Mouse (Mus musculus): Measurements from ENCODE around the gene Prickle2.
A peak's percentile ranks its signal among the peaks of the same experiment; 100 is the strongest.

Prickle2 gene

DNA sequence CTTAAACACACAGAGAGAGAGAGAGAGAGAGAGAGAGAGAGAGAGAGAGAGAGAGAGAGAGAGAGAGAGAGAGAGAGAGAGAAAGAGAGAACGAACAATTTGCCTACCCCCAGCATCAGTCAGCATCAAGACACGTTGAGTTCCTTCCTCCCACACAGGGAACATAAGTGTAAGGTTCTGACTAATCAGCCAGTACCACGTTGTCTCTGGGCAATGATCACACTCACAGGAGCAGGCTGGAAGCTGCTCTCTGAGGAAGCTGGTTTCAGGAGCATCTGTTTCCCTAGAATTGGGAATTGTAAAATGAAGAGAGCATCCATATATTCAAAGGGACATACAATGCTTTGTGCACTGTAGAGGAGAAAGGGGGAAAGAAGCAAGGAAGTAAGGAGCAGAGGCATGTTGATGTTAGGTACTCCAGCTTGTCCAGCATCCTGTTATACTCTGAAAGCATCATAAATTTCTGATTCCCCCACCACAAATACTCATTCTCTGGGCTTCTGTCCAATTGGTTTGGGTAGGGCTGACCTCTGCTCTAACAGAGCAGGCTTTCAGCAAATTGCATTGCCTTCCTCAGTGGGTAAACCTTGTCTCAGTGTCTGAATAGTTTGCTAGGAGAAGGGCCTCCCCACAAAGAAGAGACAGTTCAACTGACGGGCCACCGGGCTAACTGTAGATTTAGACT is 116.4 kb downstream of the Prickle2 start:
- DNase-seq (ENCODE audit: low spot score): no peak

DNA sequence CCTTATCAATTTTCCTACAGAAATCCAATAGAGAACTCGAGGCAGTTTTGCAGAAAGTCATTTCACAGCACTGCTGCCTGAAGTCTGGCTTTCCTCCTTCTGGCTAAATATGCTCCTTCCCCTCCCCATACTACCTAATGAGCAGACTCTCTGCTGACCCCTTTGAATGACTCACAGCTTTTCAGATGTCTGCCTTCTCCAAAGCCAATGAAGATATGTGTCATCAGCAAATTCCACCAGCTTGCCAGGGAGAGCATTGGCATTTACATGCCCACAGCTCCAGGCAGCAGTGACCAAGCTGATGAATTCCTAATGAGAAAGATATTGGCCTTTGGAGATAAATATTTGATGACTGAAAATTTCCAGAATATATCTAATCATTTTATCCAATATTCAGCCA is 121.9 kb downstream of the Prickle2 start:
- no peak for DNase-seq (ENCODE audit: low spot score)

DNA sequence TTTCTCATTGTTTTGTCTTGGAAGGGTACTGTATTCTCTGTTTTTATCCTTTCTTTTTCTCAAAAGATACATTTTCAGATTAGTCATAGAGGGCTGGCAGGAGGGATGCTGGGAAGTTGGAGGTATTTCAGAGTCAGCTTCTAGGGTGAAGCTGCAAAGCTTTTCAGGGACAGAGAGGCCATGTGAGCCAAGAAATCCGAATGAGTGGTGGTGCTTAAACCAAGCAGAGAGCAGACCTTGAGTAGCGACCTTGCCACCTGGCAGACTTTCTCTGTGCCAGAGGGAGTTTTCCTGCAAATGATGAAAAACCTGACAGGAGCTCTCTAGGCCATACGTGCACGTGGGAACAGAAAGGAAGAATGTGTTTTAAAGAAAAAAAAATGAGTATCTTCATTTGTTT is 130.7 kb downstream of the Prickle2 start:
- DNase-seq (ENCODE audit: low spot score): no peak

DNA sequence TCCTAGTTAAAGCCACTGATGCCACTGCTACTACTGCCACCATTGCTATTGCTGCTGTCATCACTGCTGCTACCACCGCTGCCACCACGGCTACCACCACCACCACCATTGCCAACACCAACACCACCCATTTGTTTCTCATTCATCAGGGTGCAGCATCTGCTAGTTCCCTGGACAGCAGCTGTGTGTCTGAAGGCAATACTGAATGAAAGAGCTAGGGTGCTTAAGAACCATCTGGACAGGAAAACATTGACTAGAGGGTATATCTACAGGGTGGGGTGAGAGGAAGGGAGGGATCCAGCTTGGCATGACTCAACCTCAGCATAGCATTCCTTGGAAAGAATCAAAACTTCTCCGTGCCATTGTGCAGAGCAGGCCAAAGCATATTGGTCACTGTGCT is 133.8 kb downstream of the Prickle2 start:
- DNase-seq (ENCODE audit: low spot score): no peak

DNA sequence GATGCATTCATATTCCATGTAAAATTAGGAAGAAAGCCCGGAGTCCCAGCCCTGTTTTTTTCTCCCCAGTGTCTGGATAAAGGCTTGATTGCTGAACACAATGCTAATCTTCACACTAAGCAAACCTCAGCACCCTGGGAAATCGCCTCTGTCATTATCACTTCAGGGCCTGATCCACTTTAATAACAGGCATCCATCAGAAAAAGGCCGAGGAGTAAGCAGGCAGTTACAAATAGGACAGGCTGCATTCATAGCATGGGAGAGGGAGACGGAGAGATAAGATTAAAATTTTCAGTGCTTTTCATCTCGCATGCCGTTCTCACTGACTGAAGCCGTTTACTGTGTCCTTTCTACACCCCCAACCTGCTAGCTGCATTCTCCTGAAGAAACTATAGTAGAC is 135.9 kb downstream of the Prickle2 start:
- no peak for DNase-seq (ENCODE audit: low spot score)

DNA sequence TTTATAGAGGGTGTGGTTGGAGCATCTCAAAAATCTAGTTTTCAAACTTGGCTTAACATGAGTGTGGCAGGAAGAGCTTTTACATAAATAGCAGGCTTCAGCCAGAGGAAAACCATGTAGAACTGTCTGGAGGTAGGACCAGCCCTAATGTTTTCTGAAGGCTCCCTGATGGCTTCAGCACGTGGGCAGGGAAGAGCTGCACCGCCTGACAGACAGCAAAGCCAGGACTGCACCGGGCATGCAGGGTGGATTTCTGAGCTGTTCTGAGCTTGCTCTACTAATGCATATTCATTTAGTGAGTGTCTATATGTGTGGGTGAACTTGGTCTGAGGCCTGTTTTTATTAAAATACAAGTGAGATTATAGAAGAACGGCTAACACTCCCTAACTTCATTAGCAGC is 136.7 kb downstream of the Prickle2 start:
- no peak for DNase-seq (ENCODE audit: low spot score)

DNA sequence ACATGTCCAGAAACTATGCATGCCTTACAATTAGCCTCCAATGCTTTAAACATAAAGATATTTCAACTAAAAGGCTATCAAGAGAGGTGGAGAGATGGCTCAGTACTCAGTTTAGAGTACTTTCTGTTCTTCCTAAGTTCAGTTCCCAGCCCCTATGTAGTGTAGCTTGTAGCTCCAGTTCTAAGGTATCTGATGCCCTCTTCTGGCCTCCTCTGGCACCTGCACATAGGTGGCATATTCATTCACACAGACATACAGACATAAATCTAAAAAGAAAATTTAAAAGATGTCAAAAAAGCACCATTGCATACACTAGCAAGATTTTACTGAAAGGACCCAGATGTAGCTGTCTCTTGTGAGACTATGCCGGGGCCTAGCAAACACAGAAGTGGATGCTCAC is 146.7 kb downstream of the Prickle2 start:
- DNase-seq (ENCODE audit: low spot score): no peak

DNA sequence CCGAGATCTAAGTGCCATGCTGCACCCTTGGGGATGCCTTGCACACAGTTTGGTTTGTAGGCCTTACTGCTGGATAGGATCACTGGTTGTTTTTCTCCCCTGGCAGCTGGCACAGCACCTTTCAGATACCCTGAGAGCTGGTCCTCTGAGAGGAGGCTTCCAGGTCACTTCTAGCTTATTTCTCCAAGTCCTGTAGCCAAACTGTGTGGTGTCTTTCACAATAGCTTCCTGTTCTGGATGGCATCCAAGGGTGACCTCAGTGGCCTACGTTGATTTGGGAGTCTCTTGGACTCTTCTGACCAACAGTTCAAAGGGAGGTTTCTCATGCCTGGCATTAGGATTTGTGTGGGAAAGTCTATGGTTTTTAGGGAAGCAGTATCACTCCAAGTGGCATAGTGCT is 150.3 kb downstream of the Prickle2 start:
- no peak for DNase-seq (ENCODE audit: low spot score)

DNA sequence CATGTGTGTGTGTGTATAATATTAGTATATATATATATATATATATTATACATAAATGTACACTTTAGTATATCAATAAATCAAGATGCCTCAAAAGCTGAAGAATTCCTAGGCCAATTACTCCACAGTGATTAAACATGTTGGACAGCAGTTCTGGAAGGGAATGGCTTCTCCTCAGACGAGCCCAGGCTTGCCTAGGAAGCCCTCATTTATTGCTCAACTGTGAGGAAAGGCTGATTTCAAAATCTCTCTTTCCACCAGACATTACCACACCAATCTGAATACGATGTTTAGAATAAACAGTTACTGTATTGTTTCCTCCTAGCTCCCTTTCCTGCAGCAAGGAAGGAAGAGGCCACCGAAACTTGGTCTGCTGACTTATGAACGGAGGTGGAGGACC is 152.9 kb downstream of the Prickle2 start:
- DNase-seq (ENCODE audit: low spot score): no peak

DNA sequence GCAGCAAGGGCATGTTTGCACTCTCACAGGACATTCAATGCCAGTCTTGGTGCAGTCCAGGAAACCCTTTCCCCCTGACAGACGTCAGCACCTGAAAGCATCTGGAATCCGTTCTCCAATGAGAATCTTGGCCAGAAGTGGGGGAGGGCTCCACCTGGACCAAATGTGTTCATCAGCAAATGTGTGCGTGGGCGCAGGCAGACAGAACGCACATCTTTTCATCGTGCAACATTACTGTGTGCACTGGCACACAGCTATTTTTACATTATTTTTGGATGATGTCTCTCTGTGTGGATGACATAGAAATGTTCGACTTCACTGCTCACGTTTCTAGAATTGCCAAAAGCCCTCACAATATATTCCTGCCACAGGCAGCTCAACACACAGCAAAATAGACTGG is 156.7 kb downstream of the Prickle2 start:
- no peak for DNase-seq (ENCODE audit: low spot score)

DNA sequence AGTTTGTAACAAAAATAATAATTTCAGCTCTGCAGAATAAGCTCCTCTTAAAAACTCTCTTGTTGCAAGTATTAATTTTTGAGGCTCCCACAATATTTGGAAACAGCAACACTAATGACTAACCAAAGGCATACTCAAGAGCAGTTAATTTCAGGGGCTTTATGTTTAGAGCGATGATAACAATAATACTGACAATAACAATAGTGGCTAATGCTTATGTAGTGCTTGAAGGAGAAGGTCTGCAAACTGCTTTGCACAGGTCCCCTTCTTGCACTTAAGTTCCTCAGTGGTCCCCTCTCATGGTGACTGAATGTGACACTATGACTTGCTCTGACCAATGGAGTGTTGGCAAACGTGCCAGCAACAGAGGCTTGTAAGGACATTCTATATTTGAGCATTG is 160.8 kb downstream of the Prickle2 start:
- DNase-seq (ENCODE audit: low spot score): no peak

DNA sequence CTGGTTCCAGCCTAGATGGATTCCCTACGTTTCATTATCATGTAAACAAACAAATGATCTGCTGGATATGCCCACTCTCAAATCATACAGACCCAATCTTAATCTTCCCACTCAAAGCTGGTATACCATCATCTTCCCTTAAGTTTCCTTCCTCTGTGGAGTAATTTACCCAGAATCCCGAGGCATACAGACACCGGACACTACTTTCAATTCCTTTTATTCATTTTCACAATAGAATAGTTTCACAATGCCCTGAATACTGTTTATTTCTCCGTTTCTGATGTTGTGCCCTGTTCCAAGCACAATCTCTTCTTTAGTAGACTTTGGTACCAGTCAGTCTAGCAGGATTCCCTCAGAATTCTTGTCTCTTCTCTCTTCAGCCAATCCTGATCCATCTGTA is 162.1 kb downstream of the Prickle2 start:
- DNase-seq (ENCODE audit: low spot score): no peak

DNA sequence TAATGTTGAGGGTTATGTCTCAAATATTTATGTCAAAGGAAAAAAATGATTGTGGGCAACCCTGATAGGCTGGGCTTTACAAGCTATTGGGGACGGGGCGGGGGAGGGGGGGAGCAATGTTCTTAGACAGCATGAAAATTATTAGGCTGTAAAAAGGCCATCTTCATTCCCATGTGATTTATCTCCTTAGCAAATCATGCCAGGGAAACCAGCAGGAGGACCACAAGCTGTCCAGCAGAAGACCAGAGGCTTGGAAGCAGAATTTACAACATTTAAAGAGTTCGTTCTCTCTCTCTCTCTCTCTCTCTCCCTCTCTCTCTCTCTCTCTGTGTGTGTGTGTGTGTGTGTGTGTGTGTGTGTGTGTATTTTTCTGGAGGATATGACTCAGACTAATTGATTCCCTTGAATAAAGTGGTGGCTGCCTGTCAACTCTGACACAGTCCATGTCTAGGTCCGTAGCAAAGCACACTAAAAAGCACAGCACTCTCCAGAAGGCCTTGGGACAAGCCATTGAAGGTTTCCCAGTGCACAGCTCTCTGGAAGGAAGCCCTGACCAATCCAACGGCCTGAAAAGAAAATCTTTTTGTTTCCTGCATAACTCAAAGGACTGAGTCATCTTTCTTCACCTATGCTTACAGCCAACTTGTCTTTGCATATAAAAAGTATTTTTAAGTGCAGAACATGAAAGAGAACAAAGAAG is 163.4 kb downstream of the Prickle2 start:
- no peak for DNase-seq (ENCODE audit: low spot score)

DNA sequence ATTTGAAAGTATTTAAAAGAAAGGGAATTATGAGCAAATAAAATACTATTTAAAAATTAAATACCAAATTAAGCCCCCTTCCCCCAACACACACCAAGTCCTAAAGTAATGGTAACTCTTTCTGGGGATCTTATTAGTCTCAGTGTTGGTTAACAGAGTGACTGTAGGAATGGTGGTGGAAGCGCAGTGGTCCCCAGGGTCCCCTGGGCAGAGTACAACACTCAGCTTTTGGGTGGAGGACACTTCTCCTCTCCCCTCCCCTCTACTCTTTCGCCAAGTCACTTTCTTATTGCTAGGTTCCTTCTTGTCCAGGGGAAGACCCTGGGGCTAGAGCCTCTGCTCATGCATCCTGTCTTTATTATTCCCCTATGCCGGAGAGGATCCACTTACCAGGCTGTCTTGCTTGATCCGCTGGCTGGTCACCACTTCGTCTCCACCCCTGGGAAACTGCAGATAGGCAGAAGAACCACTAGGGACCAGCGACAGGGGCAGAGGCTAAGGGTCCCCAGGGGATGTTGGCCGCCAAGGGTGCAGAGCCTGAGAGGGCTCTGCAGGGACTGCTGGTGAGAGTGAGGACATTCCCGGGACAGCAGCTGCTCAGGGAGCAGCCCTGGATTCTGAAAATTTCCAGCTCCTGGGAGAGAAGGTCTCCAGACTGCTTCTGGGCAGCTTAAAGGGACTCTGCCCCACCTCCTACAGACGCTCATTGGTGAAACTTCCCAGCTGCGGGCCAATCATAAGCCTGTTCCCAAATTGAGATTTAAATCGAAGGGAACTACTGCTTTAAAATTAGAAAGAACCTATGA is 171.5 kb downstream of the Prickle2 start:
- DNase-seq (ENCODE audit: low spot score): peak; percentile 39

DNA sequence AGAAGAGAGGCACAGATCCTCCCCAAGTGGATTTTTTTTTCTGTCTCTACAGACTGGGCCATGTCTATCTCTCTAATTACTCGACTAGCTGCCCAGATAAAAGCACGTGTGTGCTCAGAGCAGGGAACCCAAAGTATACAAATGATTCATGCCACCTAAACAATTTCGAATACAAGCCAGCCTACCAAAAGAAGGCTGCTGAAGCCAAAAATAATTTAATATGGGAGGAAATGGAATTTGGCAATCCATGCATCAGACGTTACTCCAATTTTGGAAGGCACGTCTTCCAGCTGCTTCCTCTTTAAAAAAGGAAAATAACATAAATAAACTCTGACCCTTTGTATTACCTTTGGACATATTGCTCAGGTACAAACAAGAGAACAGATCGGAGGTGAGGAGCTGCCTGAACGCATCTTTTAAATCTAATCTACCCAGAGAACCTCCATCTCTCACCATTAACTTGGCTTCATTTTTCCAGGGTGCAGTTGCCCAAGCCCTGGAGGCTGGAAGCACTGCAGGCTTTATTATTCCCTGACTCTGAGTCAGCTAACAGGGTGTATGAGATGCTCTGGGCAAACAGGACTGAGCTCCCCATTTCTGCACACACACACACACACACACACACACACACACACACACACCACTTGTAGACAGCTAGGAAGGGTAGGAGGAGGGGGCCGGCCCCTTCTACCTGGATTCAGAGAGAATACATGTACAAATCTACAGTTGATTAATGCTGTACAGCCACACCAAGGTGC is 172.5 kb downstream of the Prickle2 start:
- no peak for DNase-seq (ENCODE audit: low spot score)

DNA sequence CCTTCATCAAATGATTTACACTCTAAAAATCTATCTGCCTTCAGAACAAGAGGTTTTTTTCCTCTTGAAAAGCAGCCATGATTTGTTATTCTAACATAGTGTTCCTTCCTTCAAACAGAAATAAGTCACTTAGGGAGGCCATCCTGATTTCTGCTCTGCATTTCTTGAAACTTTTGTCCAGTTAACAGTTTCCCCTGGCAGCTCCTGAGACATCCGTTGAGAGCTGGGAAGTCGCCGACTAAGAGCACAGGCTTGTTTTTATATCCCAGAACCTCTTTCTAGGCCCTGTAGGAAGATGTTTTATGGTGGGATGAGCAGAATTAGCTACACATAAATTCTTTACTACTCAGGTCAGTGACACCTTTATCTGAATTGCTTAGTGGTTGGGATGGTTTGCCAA is 173.1 kb downstream of the Prickle2 start:
- DNase-seq (ENCODE audit: low spot score): no peak

DNA sequence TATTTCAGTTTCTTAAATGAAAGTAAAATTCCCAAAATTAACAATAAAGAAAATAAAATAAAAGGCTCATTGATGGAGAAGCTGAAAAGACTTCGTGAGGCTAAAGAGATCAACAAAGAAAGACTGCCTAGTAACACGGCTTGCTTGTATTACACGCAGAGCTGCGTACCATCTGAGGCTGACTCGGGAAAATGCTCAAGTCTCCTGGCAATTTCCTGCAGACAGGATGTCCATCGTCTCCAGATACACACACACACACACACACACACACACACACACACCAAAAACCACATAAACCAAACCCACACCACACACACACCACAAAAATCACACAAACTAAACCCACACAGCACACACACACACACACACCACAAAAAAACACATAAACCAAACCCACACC is 173.6 kb downstream of the Prickle2 start:
- no peak for DNase-seq (ENCODE audit: low spot score)

DNA sequence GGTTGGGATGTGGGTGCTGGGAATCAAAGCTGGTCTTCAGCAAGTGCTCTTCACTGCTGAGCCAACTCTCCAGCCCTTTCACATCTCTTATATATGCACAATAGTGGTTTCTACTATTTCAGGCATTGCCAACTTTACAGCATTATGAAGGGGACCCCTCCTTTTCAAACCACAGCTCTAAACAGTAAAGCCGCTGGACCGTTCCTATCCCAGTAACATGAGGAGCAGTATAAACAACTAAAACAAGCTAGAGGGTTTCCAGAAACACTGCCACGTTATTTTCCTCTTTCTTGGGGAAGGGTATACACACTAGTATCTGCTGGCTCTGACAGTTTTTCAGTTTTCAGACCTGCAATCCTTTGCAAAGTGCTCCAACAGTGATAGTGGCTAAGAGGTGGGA is 179.7 kb downstream of the Prickle2 start:
- DNase-seq (ENCODE audit: low spot score): no peak

DNA sequence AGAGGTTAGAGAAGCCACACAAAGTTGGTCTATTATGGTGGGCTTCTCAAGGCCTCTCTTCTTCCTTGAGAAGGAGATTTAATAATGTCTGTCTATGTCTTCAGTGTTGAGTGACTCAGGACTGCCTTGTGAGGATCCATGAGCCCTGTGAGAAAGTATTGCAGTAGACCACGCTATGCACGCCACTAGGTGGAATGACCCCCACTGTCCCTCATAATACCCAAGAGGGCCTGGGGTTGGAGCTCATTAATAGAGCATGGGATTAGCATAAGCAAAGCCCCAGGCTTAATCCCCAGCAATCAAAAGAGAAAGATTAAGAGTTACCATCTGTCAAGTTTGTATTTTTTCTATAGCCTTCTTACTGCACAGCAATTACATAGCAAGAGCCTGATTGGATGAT is 180.3 kb downstream of the Prickle2 start:
- peak; percentile 45 for DNase-seq (ENCODE audit: low spot score)

DNA sequence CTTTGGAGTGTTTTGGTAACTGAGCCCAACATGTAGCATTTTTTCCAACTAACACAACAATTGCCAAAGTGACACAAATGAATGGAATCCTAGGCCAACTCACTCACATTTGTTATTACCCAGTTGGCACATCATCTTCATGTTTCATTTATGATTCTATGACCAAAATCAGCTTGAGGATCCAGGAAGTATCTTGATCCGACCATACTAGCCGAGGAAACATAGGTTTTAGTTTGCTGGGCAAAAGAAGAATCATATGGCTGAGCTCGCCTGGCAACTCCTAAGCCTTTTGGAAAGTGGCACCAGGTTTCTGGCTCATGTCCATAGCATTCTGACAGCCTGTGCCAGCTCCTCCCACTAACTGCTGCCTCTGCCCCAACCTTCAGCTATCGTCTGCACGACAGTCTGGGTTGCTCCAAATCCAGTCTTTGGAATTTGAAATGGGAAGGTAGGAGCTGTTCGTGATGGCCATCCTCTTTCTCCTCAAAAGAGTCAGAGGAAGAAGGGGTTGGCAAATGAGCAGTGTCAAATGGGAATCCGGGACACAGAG is 184.4 kb downstream of the Prickle2 start:
- DNase-seq (ENCODE audit: low spot score): no peak

DNA sequence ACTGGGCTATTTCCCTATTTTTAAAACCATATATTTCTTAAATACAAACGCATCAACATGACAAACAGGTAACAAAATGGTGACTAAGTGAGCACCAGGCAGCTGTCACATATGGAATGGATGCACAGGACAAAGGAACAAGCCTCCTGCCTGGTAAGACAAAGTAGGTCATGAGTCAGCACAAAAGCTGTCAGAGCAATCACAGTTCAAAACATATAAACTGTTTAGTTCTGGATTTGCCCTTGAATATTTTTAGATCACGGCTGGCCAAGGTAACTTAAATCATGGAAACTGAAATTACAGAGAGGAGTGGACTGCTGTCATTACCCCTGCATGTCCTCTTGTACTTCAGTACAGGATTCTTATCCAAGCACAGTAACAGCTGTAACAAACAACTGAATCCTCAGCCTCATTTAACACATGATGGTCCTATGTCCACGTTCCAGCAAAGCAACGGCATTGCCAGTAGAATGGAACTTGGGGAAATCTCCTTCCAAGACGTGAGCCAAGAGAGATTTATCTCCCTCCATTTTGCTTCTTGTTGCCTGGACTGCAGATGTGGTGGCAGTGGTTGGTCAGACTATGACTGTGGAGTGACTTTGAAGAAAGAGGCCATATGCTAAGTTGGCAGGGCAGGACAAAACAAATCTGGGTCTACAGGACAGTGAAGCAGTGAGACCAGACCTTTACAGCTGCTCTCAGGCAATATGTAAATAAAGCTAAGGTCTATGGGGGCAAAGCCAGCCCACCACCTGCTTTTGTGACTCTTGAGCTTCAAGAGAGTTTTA is 185.7 kb downstream of the Prickle2 start:
- DNase-seq (ENCODE audit: low spot score): peak; percentile 37
